Mouse (Mus musculus) midbrain, embryonic 16.5 days (tissue): ENCODE data around the gene Top3a. TPM values are rescaled to one million over a fixed set of nuclear protein-coding genes. Genes with fewer than 3 reads are reported as not detected.

Experiments
- ATAC-seq: fragments of 200-750 bp; cut with Nextera tagmentation; 2 replicates; pipeline ENCODE4 v1.8.0; 2017; ENCODE audit warnings: moderate TSS enrichment
- H3K27ac ChIP-seq: fragments of 300-500 bp; sonication (generic); 2 replicates; pipeline ENCODE4 v1.5.1; 2014; ENCODE audit warnings: mild to moderate bottlenecking, low read length, mixed read lengths
- H3K27me3 ChIP-seq: fragments of 300-500 bp; sonication (generic); 2 replicates; pipeline ENCODE4 v1.6.1; 2014; ENCODE audit warnings: low read depth, low read length, mixed read lengths; ENCODE audit not compliant: control insufficient read depth, insufficient read depth
- H3K36me3 ChIP-seq: fragments of 300-500 bp; sonication (generic); 2 replicates; pipeline ENCODE4 v1.6.1; 2014; ENCODE audit warnings: mild to moderate bottlenecking, low read length, moderate library complexity, mixed read lengths; ENCODE audit not compliant: control insufficient read depth, insufficient read depth
- H3K4me1 ChIP-seq: fragments of 300-500 bp; sonication (generic); 2 replicates; pipeline ENCODE4 v1.6.1; 2014; ENCODE audit warnings: mild to moderate bottlenecking, low read length, mixed read lengths; ENCODE audit not compliant: control insufficient read depth, insufficient read depth
- H3K4me2 ChIP-seq: fragments of 300-500 bp; sonication (generic); 2 replicates; pipeline ENCODE4 v1.6.1; 2014; ENCODE audit warnings: mild to moderate bottlenecking, low read length, mixed read lengths
- H3K4me3 ChIP-seq: fragments of 300-500 bp; sonication (generic); 2 replicates; pipeline ENCODE4 v1.5.1; 2014; ENCODE audit warnings: low read depth, mild to moderate bottlenecking, low read length, moderate library complexity, mixed read lengths
- H3K9ac ChIP-seq: fragments of 300-500 bp; sonication (generic); 2 replicates; pipeline ENCODE4 v1.6.1; 2014; ENCODE audit warnings: low read depth, low read length, mixed read lengths
- H3K9me3 ChIP-seq: fragments of 300-500 bp; sonication (generic); replicated peaks from 2 replicates; pipeline ENCODE4 v1.6.1; 2014; ENCODE audit warnings: mild to moderate bottlenecking, low read length, mixed read lengths; ENCODE audit not compliant: control insufficient read depth, poor library complexity, severe bottlenecking
- WGBS: fragments of 180-500 bp; shearing (Covaris S2); extraction: QIAGEN DNeasy Blood & Tissue Kit; methylation state at CpG from one replicate; pipeline ENCODE4 v1.1.7; 2014; 5-methylcytosine and 5-hydroxymethylcytosine counted together
- polyA plus RNA-seq: library from polyadenylated mRNA; unstranded; fragments of >200 nt; fragmentation: Nextera tagmentation; extraction: Ambion mirVana; gene quantifications from 2 replicates; pipeline ENCODE4 v1.2.1, GENCODE M21; 2015

The Top3a gene
- polyA plus RNA-seq, 1 experiment from 2014 or later = 8.0 TPM

GRCm38 (mm10) chr11:60703131-60703530 is 74.0 kb downstream of the Top3a start:
- no peak for ATAC-seq
- Histone ChIP-seq H3K4me1 (peaks cover 38% of the 10 kb centered on the region), H3K9me3 (no peaks in the 10 kb centered on the region), H3K4me2 (no peak overlapping the region), H3K4me3 (no peak overlapping the region), H3K27ac (no peak overlapping the region; the same call in 1 of the 2 replicates), H3K36me3 (peaks cover 21% of the 10 kb centered on the region), H3K9ac (no peak overlapping the region), H3K27me3 (no peaks in the 10 kb centered on the region)
- 19% methylated on average over 4 of the region's 4 CpGs for WGBS

GRCm38 (mm10) chr11:60701611-60702010 is 75.6 kb downstream of the Top3a start:
- Histone ChIP-seq H3K4me3 (no peak overlapping the region), H3K27ac (no peak overlapping the region), H3K27me3 (no peaks in the 10 kb centered on the region), H3K36me3 (peaks cover 9% of the 10 kb centered on the region), H3K4me1 (peaks cover 38% of the 10 kb centered on the region), H3K4me2 (peak overlapping the region; percentile 26; the same call in 1 of the 2 replicates), H3K9me3 (no peaks in the 10 kb centered on the region), H3K9ac (no peak overlapping the region)
- ATAC-seq = no peak
- WGBS = 89% methylated on average over 2 of the region's 4 CpGs

- Histone ChIP-seq H3K9ac (peak overlapping the region; percentile 95), H3K36me3 (peaks cover 2% of the 10 kb centered on the region), H3K4me1 (peaks cover 38% of the 10 kb centered on the region), H3K4me2 (peak overlapping the region; percentile 93), H3K9me3 (no peaks in the 10 kb centered on the region), H3K4me3 (peak overlapping the region; percentile 90), H3K27me3 (no peaks in the 10 kb centered on the region), H3K27ac (peak overlapping the region; percentile 90)
- no peak for ATAC-seq
- 21% methylated on average over 12 of the region's 12 CpGs for WGBS
Measured at GRCm38 (mm10) chr11:60700320-60701185, 76.6 kb downstream of the Top3a start.

- peak within 1 kb of the TSS; percentile 90 for H3K4me3 ChIP-seq
- no peaks in the 10 kb centered on the region for H3K9me3 ChIP-seq
- H3K27ac ChIP-seq = peak within 1 kb of the TSS; percentile 90
- peaks cover under 1% of the 10 kb centered on the region for H3K36me3 ChIP-seq
- H3K9ac ChIP-seq = peak within 1 kb of the TSS; percentile 95
- H3K4me1 ChIP-seq = peaks cover 38% of the 10 kb centered on the region
- peak; percentile 90 for ATAC-seq
- no peaks in the 10 kb centered on the region for H3K27me3 ChIP-seq
- H3K4me2 ChIP-seq = peak within 1 kb of the TSS; percentile 93
- WGBS = under 1% methylated on average over 59 of the region's 73 CpGs
Measured at GRCm38 (mm10) chr11:60699524-60700075, 77.6 kb downstream of the Top3a start, which contains the start of gene Llgl1. Gene Llgl1 (plus strand): TSS chr11:60699723.

- H3K9ac ChIP-seq = peak overlapping the region; percentile 30
- H3K27ac ChIP-seq = peak overlapping the region; percentile 90
- no peaks in the 10 kb centered on the region for H3K36me3 ChIP-seq
- H3K4me2 ChIP-seq = peak overlapping the region; percentile 54
- H3K9me3 ChIP-seq = no peaks in the 10 kb centered on the region
- H3K27me3 ChIP-seq = no peaks in the 10 kb centered on the region
- H3K4me3 ChIP-seq = peak overlapping the region; percentile 90
- WGBS = 1% methylated on average over 22 of the region's 22 CpGs
- H3K4me1 ChIP-seq = peaks cover 38% of the 10 kb centered on the region
- ATAC-seq = peak; percentile 40
Measured at GRCm38 (mm10) chr11:60698806-60699523, 78.2 kb downstream of the Top3a start.

GRCm38 (mm10) chr11:60697561-60697960 is 79.6 kb downstream of the Top3a start:
- Histone ChIP-seq H3K9ac (no peak overlapping the region), H3K27me3 (no peaks in the 10 kb centered on the region), H3K4me2 (no peak overlapping the region), H3K36me3 (no peaks in the 10 kb centered on the region), H3K4me1 (peaks cover 30% of the 10 kb centered on the region), H3K27ac (no peak overlapping the region), H3K4me3 (no peak overlapping the region), H3K9me3 (no peaks in the 10 kb centered on the region)
- 68% methylated on average over 2 of the region's 2 CpGs for WGBS
- ATAC-seq = no peak

GRCm38 (mm10) chr11:60696165-60696564 is 81.0 kb downstream of the Top3a start:
- Histone ChIP-seq H3K27me3 (no peaks in the 10 kb centered on the region), H3K9me3 (no peaks in the 10 kb centered on the region), H3K9ac (no peak overlapping the region), H3K4me1 (peaks cover 16% of the 10 kb centered on the region), H3K4me2 (no peak overlapping the region), H3K36me3 (no peaks in the 10 kb centered on the region), H3K4me3 (no peak overlapping the region), H3K27ac (no peak overlapping the region)
- ATAC-seq = no peak
- 78% methylated on average over 1 of the region's 1 CpGs for WGBS
